Mouse (Mus musculus): ENCODE measurements around the gene Ccna1. TPM values are rescaled to one million over a fixed set of nuclear protein-coding genes. Genes with fewer than 3 reads are reported as not detected.

Ccna1 gene
- polyA plus RNA-seq, 1 experiment, result not detected

DNA sequence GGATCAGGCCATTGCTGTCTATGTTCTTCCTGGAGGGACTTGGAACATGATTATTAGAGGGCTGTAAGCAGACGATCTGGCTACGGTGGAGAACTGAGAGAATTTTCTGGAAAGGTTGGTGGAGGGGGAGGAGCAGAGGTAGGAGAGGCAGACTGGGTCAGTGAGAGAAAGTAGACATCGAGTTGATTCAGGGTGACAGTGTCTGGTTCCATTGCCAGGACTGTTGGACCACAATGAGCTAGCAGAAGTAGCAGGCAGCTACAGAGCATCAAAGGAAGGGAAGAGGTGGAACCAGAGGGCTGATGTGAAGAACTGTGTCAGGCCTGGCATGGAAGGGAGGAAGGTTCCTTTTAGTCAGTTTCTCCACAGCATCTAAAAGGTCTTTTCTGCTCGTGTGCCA lies 33.1 kb upstream of the Ccna1 start:
- Histone ChIP-seq H3K27ac (ENCODE audit: insufficient read depth, low read depth, low read length) (no peak overlapping the region), H3K4me1 (ENCODE audit: control insufficient read depth, insufficient read depth, low read length) (no peaks in the 10 kb centered on the region), H3K4me3 (ENCODE audit: insufficient read depth, low read length) (no peak overlapping the region)
- TF ChIP-seq POLR2A (IDR thresholded peaks at IDR 0.05; ENCODE audit: borderline replicate concordance, low read depth, low read length) (no peak), CTCF (IDR thresholded peaks at IDR 0.05; ENCODE audit: low read depth, low read length) (no peak)

DNA sequence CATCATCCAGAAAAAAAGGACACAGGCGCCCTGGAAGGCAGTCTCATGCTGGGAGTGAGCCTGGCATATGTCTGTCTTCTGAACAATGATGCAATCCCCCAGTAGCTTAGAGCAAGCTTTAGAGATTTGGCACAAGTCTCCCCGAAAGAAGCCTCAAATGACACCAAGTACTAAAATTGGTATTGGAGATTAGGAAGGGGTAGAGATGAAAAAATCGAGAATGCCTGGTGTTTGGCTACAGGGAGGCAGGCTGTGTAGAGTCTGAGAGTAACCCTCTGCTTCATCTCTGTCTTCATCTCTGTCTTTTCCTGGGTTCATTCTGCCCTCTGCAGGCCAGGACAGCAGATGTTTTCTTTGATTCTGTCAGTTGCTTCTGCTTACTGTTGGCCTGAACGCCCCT lies 32.1 kb upstream of the Ccna1 start:
- H3K27ac ChIP-seq (ENCODE audit: insufficient read depth, low read depth, low read length), result no peak overlapping the region
- H3K4me1 ChIP-seq (ENCODE audit: control insufficient read depth, insufficient read depth, low read length), result no peaks in the 10 kb centered on the region
- no peak for TF ChIP-seq CTCF (IDR thresholded peaks at IDR 0.05; ENCODE audit: low read depth, low read length)
- TF ChIP-seq POLR2A (IDR thresholded peaks at IDR 0.05; ENCODE audit: borderline replicate concordance, low read depth, low read length), result no peak
- no peak overlapping the region for H3K4me3 ChIP-seq (ENCODE audit: insufficient read depth, low read length)

DNA sequence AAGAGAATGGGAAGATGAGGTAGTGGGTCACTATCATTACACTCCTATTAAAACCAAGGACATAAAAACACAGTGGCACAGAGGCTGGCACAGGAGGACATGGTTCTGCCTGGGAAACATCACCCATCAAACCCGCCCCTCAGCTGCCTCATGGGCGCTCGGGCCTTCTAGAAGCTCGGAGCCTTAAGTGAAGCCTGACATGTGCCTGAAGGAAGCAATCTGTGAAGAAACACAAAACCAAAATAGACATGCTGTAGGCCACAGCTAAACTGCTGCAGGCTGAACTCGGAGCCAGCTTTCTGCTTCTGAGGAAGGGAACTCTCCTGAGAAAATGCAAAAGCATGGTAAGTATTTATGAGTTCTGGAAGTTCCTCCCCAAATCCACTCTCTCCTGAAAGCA lies 31.6 kb upstream of the Ccna1 start:
- Histone ChIP-seq H3K4me3 (ENCODE audit: insufficient read depth, low read length) (no peak overlapping the region), H3K4me1 (ENCODE audit: control insufficient read depth, insufficient read depth, low read length) (no peaks in the 10 kb centered on the region), H3K27ac (ENCODE audit: insufficient read depth, low read depth, low read length) (no peak overlapping the region)
- TF ChIP-seq POLR2A (IDR thresholded peaks at IDR 0.05; ENCODE audit: borderline replicate concordance, low read depth, low read length), result no peak

DNA sequence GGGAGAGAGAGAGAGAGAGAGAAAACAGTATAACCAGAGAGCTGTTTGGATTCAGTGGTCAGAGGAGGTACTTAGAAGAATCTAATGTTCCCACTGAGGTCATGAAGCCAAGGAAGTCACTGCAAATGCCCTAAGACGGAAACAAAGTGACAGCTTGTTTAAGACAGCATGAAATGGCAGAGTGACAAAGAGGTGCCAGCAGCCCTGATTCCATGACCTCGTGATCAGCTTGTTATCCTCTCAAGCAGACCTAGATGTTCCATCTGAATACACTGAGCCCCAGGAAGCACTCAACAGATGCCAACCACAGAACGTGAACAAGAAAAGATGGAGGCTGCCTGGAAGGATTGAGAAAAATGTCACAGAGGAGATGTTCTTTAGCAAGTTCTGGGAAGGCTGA lies 30.4 kb upstream of the Ccna1 start:
- H3K4me1 ChIP-seq (ENCODE audit: control insufficient read depth, insufficient read depth, low read length), result no peaks in the 10 kb centered on the region
- no peak overlapping the region for H3K27ac ChIP-seq (ENCODE audit: insufficient read depth, low read depth, low read length)
- H3K4me3 ChIP-seq (ENCODE audit: insufficient read depth, low read length), result no peak overlapping the region
- TF ChIP-seq CTCF (IDR thresholded peaks at IDR 0.05; ENCODE audit: low read depth, low read length) (no peak), POLR2A (IDR thresholded peaks at IDR 0.05; ENCODE audit: borderline replicate concordance, low read depth, low read length) (no peak)

DNA sequence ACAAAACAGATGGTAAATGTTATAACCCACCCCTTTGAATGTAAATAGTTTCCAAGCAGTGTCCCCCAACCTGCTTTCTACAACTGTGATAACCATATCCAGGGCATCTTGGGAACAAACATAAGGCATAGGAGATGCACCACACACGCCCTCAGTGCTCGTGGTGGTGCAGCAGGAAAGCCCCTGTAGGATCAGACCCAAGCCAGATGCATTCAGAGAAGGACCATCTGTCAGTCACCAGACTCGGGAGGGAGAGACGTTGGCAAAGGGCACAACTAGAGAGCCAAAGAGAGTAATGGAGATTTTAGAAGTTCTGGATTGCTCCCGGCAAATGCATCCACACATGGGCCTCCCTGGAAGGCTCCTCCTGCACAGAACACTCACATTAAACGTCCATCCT lies 29.5 kb upstream of the Ccna1 start:
- Histone ChIP-seq H3K4me1 (ENCODE audit: control insufficient read depth, insufficient read depth, low read length) (no peaks in the 10 kb centered on the region), H3K27ac (ENCODE audit: insufficient read depth, low read depth, low read length) (no peak overlapping the region)
- TF ChIP-seq POLR2A (IDR thresholded peaks at IDR 0.05; ENCODE audit: borderline replicate concordance, low read depth, low read length), result no peak
- no peak for TF ChIP-seq CTCF (IDR thresholded peaks at IDR 0.05; ENCODE audit: low read depth, low read length)

DNA sequence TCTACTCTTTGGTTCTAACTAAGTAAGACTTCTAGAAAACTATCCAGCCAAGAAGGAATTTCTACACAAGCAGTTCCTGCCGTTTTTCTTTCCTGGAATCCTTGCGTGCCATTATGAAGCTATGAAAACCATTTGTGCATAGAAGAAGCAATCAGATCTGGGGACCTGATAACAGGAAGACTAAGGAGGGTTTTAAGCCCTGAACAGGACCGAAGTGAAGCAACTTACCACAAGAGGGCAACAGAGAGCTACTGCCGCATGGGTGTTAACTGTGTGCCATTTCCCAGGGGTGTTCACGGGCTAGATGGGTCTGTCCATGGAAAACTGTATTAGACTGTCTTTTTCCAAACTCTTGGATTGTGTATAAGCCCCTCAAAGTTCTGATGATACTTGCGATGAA lies 24.8 kb upstream of the Ccna1 start:
- TF ChIP-seq CTCF (IDR thresholded peaks at IDR 0.05; ENCODE audit: low read depth, low read length) (peak; percentile 75), POLR2A (IDR thresholded peaks at IDR 0.05; ENCODE audit: borderline replicate concordance, low read depth, low read length) (no peak)
- no peak overlapping the region for H3K4me3 ChIP-seq (ENCODE audit: insufficient read depth, low read length)
- no peaks in the 10 kb centered on the region for H3K4me1 ChIP-seq (ENCODE audit: control insufficient read depth, insufficient read depth, low read length)
- no peak overlapping the region for H3K27ac ChIP-seq (ENCODE audit: insufficient read depth, low read depth, low read length)

More for the DNA sequence above, 29.5 kb upstream of the Ccna1 start:
- H3K4me3 ChIP-seq (ENCODE audit: insufficient read depth, low read length), result no peak overlapping the region

DNA sequence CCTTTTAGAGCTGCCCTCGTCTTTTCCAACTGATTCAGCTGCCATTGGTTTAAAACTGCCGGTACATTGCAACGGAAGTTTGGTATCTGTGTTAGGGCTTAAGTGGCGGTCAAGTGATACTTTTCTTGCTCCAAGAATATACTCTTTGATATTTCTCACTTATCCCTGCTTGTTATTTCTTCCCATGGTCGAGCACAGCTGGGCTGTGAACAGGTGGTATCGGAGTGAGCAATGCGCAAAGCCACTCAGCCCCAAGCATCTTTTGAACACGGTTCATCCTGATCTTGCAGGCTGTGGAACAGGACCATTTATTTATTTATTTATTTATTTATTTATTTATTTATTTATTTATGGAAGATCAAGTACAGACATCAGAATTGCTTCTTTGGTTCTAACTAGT lies 24.3 kb upstream of the Ccna1 start:
- Histone ChIP-seq H3K4me1 (ENCODE audit: control insufficient read depth, insufficient read depth, low read length) (no peaks in the 10 kb centered on the region), H3K27ac (ENCODE audit: insufficient read depth, low read depth, low read length) (no peak overlapping the region), H3K4me3 (ENCODE audit: insufficient read depth, low read length) (no peak overlapping the region)
- TF ChIP-seq POLR2A (IDR thresholded peaks at IDR 0.05; ENCODE audit: borderline replicate concordance, low read depth, low read length), result no peak
- TF ChIP-seq CTCF (IDR thresholded peaks at IDR 0.05; ENCODE audit: low read depth, low read length), result no peak

DNA sequence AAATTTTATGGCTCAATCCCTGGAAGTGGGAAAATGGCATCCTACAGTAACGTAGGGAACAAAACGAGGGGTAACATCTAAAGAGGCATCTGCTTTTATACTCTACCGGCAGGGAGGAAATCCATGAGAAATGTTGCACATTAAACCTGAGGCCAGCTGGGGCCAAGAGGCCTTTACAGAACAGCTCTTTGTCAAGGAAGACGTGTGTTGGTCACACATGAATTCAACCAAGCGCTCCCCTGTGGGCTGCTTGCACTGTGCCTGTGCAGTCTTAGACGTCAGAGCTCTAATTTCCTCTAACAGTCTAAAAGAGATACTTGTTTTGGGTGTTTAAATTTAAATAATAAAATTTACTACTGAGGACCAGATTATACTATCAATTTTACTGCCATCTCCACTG lies 22.9 kb upstream of the Ccna1 start:
- no peak for TF ChIP-seq CTCF (IDR thresholded peaks at IDR 0.05; ENCODE audit: low read depth, low read length)
- no peak for TF ChIP-seq POLR2A (IDR thresholded peaks at IDR 0.05; ENCODE audit: borderline replicate concordance, low read depth, low read length)
- no peaks in the 10 kb centered on the region for H3K4me1 ChIP-seq (ENCODE audit: control insufficient read depth, insufficient read depth, low read length)
- H3K27ac ChIP-seq (ENCODE audit: insufficient read depth, low read depth, low read length), result no peak overlapping the region
- no peak overlapping the region for H3K4me3 ChIP-seq (ENCODE audit: insufficient read depth, low read length)

DNA sequence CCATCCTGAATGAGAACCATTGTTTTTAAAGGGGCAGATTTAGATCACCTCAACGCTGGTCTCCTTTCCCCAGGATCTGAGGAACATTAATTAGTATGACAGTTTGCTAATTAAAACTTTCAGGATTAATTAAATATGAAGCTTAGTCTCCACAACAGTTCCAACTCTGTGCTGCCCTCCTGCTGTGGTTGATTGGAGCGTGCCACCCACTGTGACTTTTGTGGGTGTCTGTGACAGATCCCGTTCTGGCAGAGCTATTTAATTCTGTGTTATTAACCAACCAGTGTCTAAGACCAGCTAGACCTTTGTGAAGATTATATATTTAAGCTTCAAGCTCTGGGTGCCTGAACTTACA lies 20.0 kb upstream of the Ccna1 start:
- no peak for TF ChIP-seq CTCF (IDR thresholded peaks at IDR 0.05; ENCODE audit: low read depth, low read length)
- no peak for TF ChIP-seq POLR2A (IDR thresholded peaks at IDR 0.05; ENCODE audit: borderline replicate concordance, low read depth, low read length)
- H3K4me1 ChIP-seq (ENCODE audit: control insufficient read depth, insufficient read depth, low read length), result no peaks in the 10 kb centered on the region
- H3K4me3 ChIP-seq (ENCODE audit: insufficient read depth, low read length), result no peak overlapping the region
- H3K27ac ChIP-seq (ENCODE audit: insufficient read depth, low read depth, low read length), result no peak overlapping the region

DNA sequence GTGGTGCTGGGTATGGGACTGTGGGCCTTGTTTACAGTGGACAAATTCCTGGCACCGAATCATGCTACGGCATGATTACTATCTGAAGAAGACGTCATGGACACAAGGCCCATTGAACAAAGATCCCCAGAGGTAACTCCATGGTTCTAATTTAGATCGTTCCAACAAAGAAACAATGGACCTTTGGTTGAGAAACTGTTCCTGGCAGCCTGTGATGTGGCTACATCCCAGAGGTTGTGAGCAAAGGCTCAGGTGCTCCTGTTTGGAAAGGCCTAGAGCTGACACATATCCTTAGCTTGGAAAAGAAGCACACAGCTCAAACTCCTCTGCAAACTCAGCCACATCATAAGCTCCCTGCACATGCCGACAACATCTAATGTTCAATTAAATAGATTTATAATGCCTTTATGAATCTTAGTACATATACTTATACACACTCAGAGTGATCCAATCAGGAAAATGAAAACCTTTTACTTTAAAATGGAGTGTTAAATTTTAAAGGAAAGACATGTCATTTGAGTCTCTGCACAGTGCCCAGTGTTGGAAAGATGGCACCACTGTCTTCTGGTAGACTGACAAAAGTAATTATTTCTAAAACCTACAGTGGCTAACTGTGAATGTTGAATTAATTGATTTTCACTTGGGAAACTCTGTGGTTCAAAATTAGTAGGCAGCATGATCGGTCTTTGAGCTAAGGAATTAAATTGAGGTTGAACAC lies 19.4 kb upstream of the Ccna1 start:
- no peaks in the 10 kb centered on the region for H3K4me1 ChIP-seq (ENCODE audit: control insufficient read depth, insufficient read depth, low read length)
- H3K4me3 ChIP-seq (ENCODE audit: insufficient read depth, low read length), result no peak overlapping the region
- H3K27ac ChIP-seq (ENCODE audit: insufficient read depth, low read depth, low read length), result no peak overlapping the region
- TF ChIP-seq POLR2A (IDR thresholded peaks at IDR 0.05; ENCODE audit: borderline replicate concordance, low read depth, low read length) (no peak), CTCF (IDR thresholded peaks at IDR 0.05; ENCODE audit: low read depth, low read length) (no peak)
